In the genomic region with DNA sequence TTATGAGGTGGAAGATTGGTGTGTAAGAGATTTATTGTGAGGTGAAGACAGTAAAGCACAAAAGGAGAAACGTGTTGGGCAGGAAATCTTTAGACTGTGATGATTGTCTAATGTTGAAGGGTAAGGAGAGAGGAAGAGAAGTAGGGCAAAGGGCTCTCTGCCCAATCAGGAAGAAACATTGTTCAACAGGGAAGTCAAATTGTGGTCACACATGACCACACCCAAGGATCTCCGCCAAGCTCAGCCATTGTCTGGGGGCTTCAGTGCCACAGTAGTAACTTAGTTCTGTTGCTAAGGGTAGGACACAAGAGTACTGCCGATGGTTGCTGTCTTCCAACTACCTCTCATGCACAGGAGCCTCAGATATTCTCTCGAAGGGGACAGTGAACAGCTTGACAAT, we compare ENCODE assay signal across 28 mouse cellular contexts.
DNase-seq lines count a peak whose midpoint lies in the region; ATAC-seq and TF ChIP-seq lines count a peak whose summit lies in the region.
"Had no signal": no experiment of that assay in that cellular context is flagged by ENCODE, and none has a peak within 500 bp of the region (broad histone marks: within the 10 kb centered on the region; RNA-seq: fewer than 3 reads in every experiment).

No protein-coding gene starts in this region.

- WGBS in lung, adult 2 months = 39% methylated on average over 4 of the region's 4 CpGs
- 83% methylated on average over 4 of the region's 4 CpGs for WGBS in hindbrain, embryonic 11.5 days

- TF ChIP-seq CTCF in lung, adult 2 months (IDR thresholded peaks at IDR 0.05; ENCODE audit: insufficient read depth, low read length) = no peak

- peak; percentile 59 for ATAC-seq in megakaryocyte progenitor cell, adult 5-6 weeks (replicated peaks; ENCODE audit: poor library complexity)
- ATAC-seq in hindbrain, embryonic 11.5 days (ENCODE audit: low FRiP score) = no peak
- ATAC-seq: CD4-positive, CD25-positive, alpha-beta regulatory T cell, adult 4 months; intestine, postnatal 0 days; midbrain, embryonic 15.5 days had no signal

- no peak overlapping the region for H3K9ac ChIP-seq in hindbrain, embryonic 11.5 days (ENCODE audit: low read depth, low read length)
- H3K9ac ChIP-seq: forebrain, embryonic 13.5 days; heart, embryonic 15.5 days; hindbrain, embryonic 14.5 days; limb, embryonic 12.5 days; liver, embryonic 15.5 days; midbrain, embryonic 15.5 days had no signal

- H3K4me3 ChIP-seq in lung, adult 2 months (replicated peaks; ENCODE audit: extremely low read depth, low read depth, low read length) = no peak overlapping the region
- no peak overlapping the region for H3K4me3 ChIP-seq in hindbrain, embryonic 11.5 days (ENCODE audit: low read depth, low read length)
- H3K4me3 ChIP-seq: forebrain, embryonic 13.5 days; heart, embryonic 15.5 days; left cerebral cortex, adult 2 months; limb, embryonic 12.5 days; liver, embryonic 15.5 days; midbrain, embryonic 15.5 days had no signal

- H3K4me2 ChIP-seq in hindbrain, embryonic 11.5 days (replicated peaks; ENCODE audit: low read depth, low read length) = no peak overlapping the region
- H3K4me2 ChIP-seq: forebrain, embryonic 13.5 days; heart, embryonic 15.5 days; hindbrain, embryonic 14.5 days; limb, embryonic 12.5 days; liver, embryonic 15.5 days; midbrain, embryonic 15.5 days had no signal

- peak; percentile 26 to 39 for DNase-seq in lung, adult 18-20 months
- no peak for DNase-seq in lung, adult 2 months
- peak; percentile 4 for DNase-seq in lung, postnatal 14 days
- DNase-seq in adipocyte (ENCODE audit: low spot score) = no peak
- no peak for DNase-seq in cerebellum, adult 9-10 months
- DNase-seq in hindbrain, embryonic 11.5 days (ENCODE audit: low spot score) = no peak
- DNase-seq: adrenal gland, adult 2 months; adrenal gland, postnatal 36 days; cerebellum, adult 2 months; cerebellum, postnatal 25 days; gastrocnemius, postnatal 10 days; heart, adult 18-20 months; kidney, postnatal 14 days; right cerebral cortex, adult 18-20 months; spleen, adult 18-20 months; thymus, adult 2 months; thymus, postnatal 4 days had no signal

- no peaks in the 10 kb centered on the region for H3K9me3 ChIP-seq in hindbrain, embryonic 11.5 days (ENCODE audit: control insufficient read depth, low read length)
- H3K9me3 ChIP-seq: forebrain, embryonic 13.5 days; heart, embryonic 15.5 days; liver, embryonic 15.5 days; midbrain, embryonic 15.5 days had no signal

- H3K27ac ChIP-seq in hindbrain, embryonic 11.5 days (ENCODE audit: low read depth, low read length) = no peak overlapping the region
- H3K27ac ChIP-seq: forebrain, embryonic 13.5 days; hindbrain, embryonic 14.5 days; left cerebral cortex, adult 2 months; limb, embryonic 12.5 days; liver, embryonic 15.5 days; midbrain, embryonic 15.5 days; stomach, postnatal 0 days had no signal

- H3K36me3 ChIP-seq in hindbrain, embryonic 11.5 days (ENCODE audit: control insufficient read depth, insufficient read depth, low read length) = no peaks in the 10 kb centered on the region
- H3K36me3 ChIP-seq: heart, embryonic 15.5 days; limb, embryonic 12.5 days; liver, embryonic 15.5 days; midbrain, embryonic 15.5 days had no signal

- TF ChIP-seq POLR2A in lung, adult 2 months (IDR thresholded peaks at IDR 0.05; ENCODE audit: borderline replicate concordance, extremely low read depth, low read depth, low read length) = no peak

- no peaks in the 10 kb centered on the region for H3K27me3 ChIP-seq in hindbrain, embryonic 11.5 days (ENCODE audit: control insufficient read depth, insufficient read depth, low read length)
- H3K27me3 ChIP-seq: forebrain, embryonic 13.5 days; heart, embryonic 15.5 days; limb, embryonic 12.5 days; liver, embryonic 15.5 days; midbrain, embryonic 15.5 days had no signal

- peaks cover 3% of the 10 kb centered on the region for H3K4me1 ChIP-seq in lung, adult 2 months (ENCODE audit: control insufficient read depth, insufficient read depth, low read length)
- no peaks in the 10 kb centered on the region for H3K4me1 ChIP-seq in hindbrain, embryonic 11.5 days (replicated peaks; ENCODE audit: control insufficient read depth, insufficient read depth, low read length)
- H3K4me1 ChIP-seq: forebrain, embryonic 13.5 days; limb, embryonic 12.5 days; liver, embryonic 15.5 days; midbrain, embryonic 15.5 days had no signal

Comparison
In these comparisons a context has a peak if more than half of its experiments do, and no peak if none do; other contexts are left out.
1. DNase-seq: peak in lung, adult 18-20 months (2 of 2) and lung, postnatal 14 days (single experiment); none in lung, adult 2 months (single experiment), adipocyte (single experiment), cerebellum, adult 9-10 months (single experiment) and hindbrain, embryonic 11.5 days (single experiment).